Mouse (Mus musculus): ENCODE measurements around the gene Mgat4a. TPM values are rescaled to one million over a fixed set of nuclear protein-coding genes. Genes with fewer than 3 reads are reported as not detected.

Gene Mgat4a
- polyA plus RNA-seq, 2 experiments: 0.77 to 0.91 TPM

DNA sequence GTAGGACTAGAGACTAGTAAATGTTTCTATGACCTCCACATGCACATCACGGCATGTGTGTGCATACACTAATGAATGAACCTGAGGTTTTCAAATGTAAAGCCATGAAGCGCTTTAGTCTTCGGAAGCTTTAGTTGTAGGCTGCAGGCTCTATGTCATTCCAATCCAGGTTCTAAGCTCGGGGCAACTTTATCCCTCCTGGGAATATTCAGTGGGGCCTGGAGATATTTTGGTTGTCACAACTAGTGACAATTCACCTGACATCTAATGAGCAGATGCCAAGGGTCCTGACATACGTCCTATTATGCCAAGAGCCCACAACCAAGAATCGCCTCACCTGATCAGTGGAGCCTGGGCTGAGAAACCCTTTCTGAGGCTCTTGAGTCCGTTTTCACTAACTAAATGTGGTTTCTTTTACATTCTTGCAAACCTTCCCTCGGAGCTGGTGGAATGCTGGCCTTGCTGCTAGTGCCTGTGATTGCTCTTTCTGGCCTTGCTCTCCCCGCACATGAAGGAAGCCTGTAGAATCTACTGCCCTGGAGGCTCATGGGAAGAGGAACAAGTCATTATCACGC, 75.9 kb downstream of the Mgat4a start:
- Histone ChIP-seq H3K27ac (no peak overlapping the region), H3K27me3 (ENCODE audit: control insufficient read depth, insufficient read depth, low read length) (no peaks in the 10 kb centered on the region), H3K9me3 (ENCODE audit: control insufficient read depth, low read length) (no peaks in the 10 kb centered on the region), H3K4me3 (ENCODE audit: insufficient read depth in 1 of 2, low read depth in 2 of 2, low read length in 2 of 2) (no peak overlapping the region), H3K4me1 (replicated peaks; ENCODE audit: control insufficient read depth in 2 of 2, insufficient read depth in 2 of 2, low read length in 1 of 2) (no peaks in the 10 kb centered on the region), H3K9ac (replicated peaks) (no peak overlapping the region), H3K4me2 (ENCODE audit: low read depth) (no peak overlapping the region), H3K36me3 (replicated peaks; ENCODE audit: control insufficient read depth, insufficient read depth, low read depth) (no peaks in the 10 kb centered on the region)
- 71% methylated on average over 10 of the region's 10 CpGs for WGBS (ENCODE audit: insufficient replicate concordance)
- TF ChIP-seq CTCF (IDR thresholded peaks at IDR 0.05; ENCODE audit: low read depth) (no peak), EP300 (IDR thresholded peaks at IDR 0.05; ENCODE audit: low read depth) (no peak)
- ATAC-seq (ENCODE audit: insufficient read depth) (no peak), DNase-seq (ENCODE audit: low read depth in 3 of 3, low spot score in 3 of 3) (no peak)

DNA sequence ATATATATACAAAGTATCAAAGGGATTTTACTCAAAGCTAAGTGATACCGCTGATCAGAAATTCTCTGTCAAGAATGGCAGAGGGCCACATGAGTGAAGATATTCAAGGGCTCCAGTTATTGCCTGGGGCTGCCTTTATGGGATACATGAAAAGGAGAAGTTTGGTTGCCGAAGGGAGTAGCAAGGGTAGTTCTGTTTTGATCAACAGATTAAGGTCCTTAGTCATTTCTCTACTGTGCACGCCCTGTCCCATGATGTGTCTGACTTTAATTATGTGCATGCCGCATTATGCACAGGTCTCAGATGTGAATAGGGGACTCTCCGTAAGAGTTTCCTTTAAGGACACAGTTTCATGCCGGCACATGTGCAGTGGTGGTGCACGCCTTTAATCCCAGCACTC, 83.3 kb downstream of the Mgat4a start:
- no peak for TF ChIP-seq CTCF (IDR thresholded peaks at IDR 0.05; ENCODE audit: low read depth)
- TF ChIP-seq EP300 (IDR thresholded peaks at IDR 0.05; ENCODE audit: low read depth): no peak
- no peaks in the 10 kb centered on the region for H3K9me3 ChIP-seq (ENCODE audit: control insufficient read depth, low read length)
- DNase-seq (ENCODE audit: low read depth in 3 of 3, low spot score in 3 of 3) (no peak), ATAC-seq (ENCODE audit: insufficient read depth) (no peak)
- H3K4me3 ChIP-seq (ENCODE audit: insufficient read depth in 1 of 2, low read depth in 2 of 2, low read length in 2 of 2): no peak overlapping the region
- H3K27me3 ChIP-seq (ENCODE audit: control insufficient read depth, insufficient read depth, low read length): no peaks in the 10 kb centered on the region
- no peaks in the 10 kb centered on the region for H3K36me3 ChIP-seq (replicated peaks; ENCODE audit: control insufficient read depth, insufficient read depth, low read depth)
- no peaks in the 10 kb centered on the region for H3K4me1 ChIP-seq (replicated peaks; ENCODE audit: control insufficient read depth in 2 of 2, insufficient read depth in 2 of 2, low read length in 1 of 2)
- 62% methylated on average over 7 of the region's 7 CpGs for WGBS (ENCODE audit: insufficient replicate concordance)
- no peak overlapping the region for H3K9ac ChIP-seq (replicated peaks)
- H3K27ac ChIP-seq: no peak overlapping the region
- H3K4me2 ChIP-seq (ENCODE audit: low read depth): no peak overlapping the region

DNA sequence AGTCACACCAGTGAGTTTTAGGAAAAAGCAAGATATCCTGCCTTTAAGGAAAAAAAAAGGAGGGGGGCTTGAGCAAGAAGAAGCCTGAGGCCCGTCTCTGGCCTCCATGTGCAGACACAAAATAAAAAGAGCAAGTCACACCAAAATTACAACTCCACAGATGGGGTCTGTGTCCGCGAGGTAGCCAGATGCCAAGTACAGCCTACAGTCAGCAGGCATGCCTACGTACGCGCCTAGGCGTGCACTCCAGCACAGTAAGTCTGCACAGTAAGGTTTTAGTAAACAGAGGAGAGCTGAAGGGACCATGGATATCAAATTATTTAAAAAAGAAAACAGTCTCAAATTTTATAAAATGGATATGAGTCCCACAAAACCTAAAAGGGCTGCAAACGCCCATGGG, 89.5 kb downstream of the Mgat4a start:
- no peaks in the 10 kb centered on the region for H3K36me3 ChIP-seq (replicated peaks; ENCODE audit: control insufficient read depth, insufficient read depth, low read depth)

DNA sequence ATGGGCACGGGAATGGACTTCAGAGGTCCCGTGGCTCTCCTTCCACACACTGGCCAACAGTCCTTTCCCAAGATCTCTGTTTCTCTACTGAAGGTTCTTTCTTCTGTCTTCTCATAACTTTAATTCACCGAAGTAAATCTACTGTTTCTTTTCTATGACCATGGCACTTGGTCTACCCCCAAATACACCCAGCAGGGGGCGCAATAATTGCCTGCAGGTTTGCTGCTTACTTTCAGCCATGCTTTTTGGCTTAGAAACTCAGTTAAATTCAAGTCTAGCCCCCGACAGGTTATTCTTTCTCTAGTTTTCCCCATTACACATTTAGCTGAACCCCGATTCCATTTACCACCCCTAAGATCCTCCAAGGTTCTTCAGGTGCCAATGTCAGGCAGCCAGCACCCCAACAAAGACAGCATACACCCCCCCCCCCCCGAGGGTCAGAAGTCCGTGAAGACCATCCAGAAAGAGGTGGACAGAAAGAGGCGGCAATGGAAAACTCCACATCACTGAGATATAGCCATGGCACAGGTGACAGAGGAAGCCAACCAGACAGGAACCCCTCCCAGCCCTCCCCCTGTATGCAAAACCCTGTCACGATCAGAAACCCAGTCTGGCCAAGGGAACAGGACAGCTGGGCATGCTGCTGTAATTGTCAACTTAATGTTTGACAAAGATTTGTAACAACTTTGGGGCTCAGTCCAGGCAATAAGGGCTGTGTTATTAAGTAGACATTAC, 92.3 kb downstream of the Mgat4a start:
- no peak overlapping the region for H3K4me3 ChIP-seq (ENCODE audit: insufficient read depth in 1 of 2, low read depth in 2 of 2, low read length in 2 of 2)
- no peak overlapping the region for H3K4me2 ChIP-seq (ENCODE audit: low read depth)
- H3K27me3 ChIP-seq (ENCODE audit: control insufficient read depth, insufficient read depth, low read length): no peaks in the 10 kb centered on the region
- 62% methylated on average over 10 of the region's 10 CpGs for WGBS (ENCODE audit: insufficient replicate concordance)
- H3K36me3 ChIP-seq (replicated peaks; ENCODE audit: control insufficient read depth, insufficient read depth, low read depth): no peaks in the 10 kb centered on the region
- no peaks in the 10 kb centered on the region for H3K9me3 ChIP-seq (ENCODE audit: control insufficient read depth, low read length)
- no peak overlapping the region for H3K27ac ChIP-seq
- DNase-seq (ENCODE audit: low read depth in 3 of 3, low spot score in 3 of 3): no peak
- no peak for ATAC-seq (ENCODE audit: insufficient read depth)
- TF ChIP-seq EP300 (IDR thresholded peaks at IDR 0.05; ENCODE audit: low read depth) (no peak), CTCF (IDR thresholded peaks at IDR 0.05; ENCODE audit: low read depth) (peak; percentile 66)
- no peak overlapping the region for H3K9ac ChIP-seq (replicated peaks)
- H3K4me1 ChIP-seq (replicated peaks; ENCODE audit: control insufficient read depth in 2 of 2, insufficient read depth in 2 of 2, low read length in 1 of 2): peaks cover 0 to 3% of the 10 kb centered on the region in 2 experiments; a peak in 1 of 4 replicates

More for the DNA sequence above, 89.5 kb downstream of the Mgat4a start:
- H3K4me2 ChIP-seq (ENCODE audit: low read depth): no peak overlapping the region
- WGBS (ENCODE audit: insufficient replicate concordance): 76% methylated on average over 8 of the region's 8 CpGs
- H3K9me3 ChIP-seq (ENCODE audit: control insufficient read depth, low read length): no peaks in the 10 kb centered on the region
- TF ChIP-seq EP300 (IDR thresholded peaks at IDR 0.05; ENCODE audit: low read depth) (no peak), CTCF (IDR thresholded peaks at IDR 0.05; ENCODE audit: low read depth) (no peak)
- H3K9ac ChIP-seq (replicated peaks): no peak overlapping the region
- H3K27me3 ChIP-seq (ENCODE audit: control insufficient read depth, insufficient read depth, low read length): no peaks in the 10 kb centered on the region
- no peak for DNase-seq (ENCODE audit: low read depth in 3 of 3, low spot score in 3 of 3)
- H3K27ac ChIP-seq: no peak overlapping the region
- no peak for ATAC-seq (ENCODE audit: insufficient read depth)
- H3K4me3 ChIP-seq (ENCODE audit: insufficient read depth in 1 of 2, low read depth in 2 of 2, low read length in 2 of 2): no peak overlapping the region
- no peaks in the 10 kb centered on the region for H3K4me1 ChIP-seq (replicated peaks; ENCODE audit: control insufficient read depth in 2 of 2, insufficient read depth in 2 of 2, low read length in 1 of 2)
